Mouse (Mus musculus) T-helper 1 cell (primary cell): ENCODE results near the gene Myh2.

Experiments used
- in situ Hi-C: fragments of 300-600 bp; cut with MboI, MseI; formaldehyde crosslinking; loops from one replicate; pipeline ENCODE4 v1.15.1; 2025; ENCODE audit warnings: high pct_unique_total_duplicates

Myh2 gene

GRCm38 (mm10) chr11:67237481-67238079, 66.8 kb downstream of the Myh2 start, which contains the start of gene Myh4:
TSS of gene Myh4 (plus strand) at chr11:67238029.
- in situ Hi-C loops = no loop called here

DNA sequence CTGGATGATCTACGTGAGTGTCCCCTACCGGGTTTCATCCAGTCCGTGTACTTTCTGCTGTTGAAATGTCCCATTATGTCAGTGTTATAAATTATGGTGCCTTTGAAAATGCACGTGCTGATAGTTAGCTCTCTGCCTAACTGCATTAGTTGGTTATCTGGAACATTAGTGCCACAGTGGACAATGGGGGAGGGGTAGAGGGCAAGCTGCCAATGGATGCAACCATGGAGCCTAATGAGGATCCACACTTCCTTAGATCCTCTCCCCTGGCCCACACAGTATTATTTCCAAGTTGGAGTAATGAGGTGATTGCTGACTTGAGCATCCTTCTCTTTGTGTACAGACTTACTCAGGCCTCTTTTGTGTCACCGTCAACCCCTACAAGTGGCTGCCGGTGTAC, 70.2 kb downstream of the Myh2 start:
- in situ Hi-C loops = no loop called here
